Mouse (Mus musculus): ENCODE results near the gene Trpc3.
A peak's percentile ranks its signal among the peaks of the same experiment; 100 is the strongest.
"Not testable (repeated sequence)": the region's sequence is repeated elsewhere in the genome, so short reads cannot be mapped to it uniquely, and the experiment has no call there.

Gene Trpc3

DNA sequence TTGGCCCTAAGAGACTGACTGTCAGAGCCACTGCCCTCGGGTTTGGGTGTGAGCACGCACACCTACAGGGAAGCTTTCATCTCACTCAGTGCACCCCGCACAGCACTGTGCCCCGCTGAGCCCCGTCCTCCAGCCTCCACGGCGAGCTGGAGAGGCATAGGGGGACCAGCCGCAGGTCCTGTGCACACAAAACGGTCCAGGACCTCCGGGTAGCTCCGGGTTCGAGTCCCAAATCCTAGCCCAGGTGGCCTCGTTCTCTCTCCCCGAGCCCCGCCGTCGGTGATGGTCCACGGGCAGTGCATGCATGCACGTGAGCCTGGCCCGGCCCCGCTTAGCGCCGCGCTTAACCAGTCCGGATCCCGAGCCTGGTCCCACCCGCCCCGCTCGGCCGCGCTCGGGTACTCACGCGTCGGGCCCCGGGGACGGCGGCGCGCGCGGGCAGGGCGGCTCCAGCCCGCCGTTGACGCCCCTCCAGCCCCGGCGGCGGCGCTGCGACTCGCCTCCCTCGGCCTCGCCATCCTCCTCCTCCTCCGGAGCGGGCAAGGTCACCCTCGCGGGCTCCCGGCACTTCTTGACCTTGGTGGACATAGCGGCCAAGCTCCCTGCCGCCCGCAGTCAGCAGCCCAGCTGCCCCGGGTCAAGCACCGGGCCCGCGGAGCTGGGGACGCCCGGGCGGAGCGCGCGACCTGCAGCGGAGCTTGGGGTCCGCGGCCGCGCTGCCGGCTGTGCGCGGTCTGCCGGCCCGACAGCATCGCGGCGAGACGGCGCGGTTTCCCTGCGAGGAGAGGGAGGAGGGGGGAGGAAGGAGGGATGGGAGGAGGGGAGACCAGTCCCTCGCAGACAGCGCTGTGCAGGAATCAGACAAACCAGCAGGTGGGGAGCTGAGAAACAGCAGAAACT, at the start of gene Trpc3:
TSS of gene Trpc3 (minus strand) at position 776 of the 900 bp plus-strand sequence.
- peak; percentile 5 to 23 for DNase-seq (ENCODE audit: low spot score in 2 of 2)

DNA sequence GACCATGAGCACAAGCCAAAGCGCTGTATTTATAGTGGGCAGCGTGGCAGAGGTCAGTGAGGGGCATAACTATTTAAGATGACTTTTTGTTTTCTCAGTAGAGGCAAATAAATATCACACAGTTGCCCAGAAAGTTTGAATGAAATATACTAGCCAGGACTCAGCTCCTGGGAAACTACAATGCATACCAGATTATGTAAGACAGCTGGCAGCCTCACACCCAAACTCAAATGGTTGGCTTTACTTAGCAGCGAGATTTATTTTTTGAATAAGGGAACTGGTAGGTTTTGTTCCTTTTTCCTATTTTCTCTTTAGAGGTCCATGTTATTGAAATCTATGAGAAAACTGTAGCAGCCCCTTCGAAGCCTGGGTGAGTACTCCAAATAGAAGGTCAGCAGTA, 48.1 kb upstream of the Trpc3 start:
- no peak for DNase-seq (ENCODE audit: low spot score in 2 of 2)

DNA sequence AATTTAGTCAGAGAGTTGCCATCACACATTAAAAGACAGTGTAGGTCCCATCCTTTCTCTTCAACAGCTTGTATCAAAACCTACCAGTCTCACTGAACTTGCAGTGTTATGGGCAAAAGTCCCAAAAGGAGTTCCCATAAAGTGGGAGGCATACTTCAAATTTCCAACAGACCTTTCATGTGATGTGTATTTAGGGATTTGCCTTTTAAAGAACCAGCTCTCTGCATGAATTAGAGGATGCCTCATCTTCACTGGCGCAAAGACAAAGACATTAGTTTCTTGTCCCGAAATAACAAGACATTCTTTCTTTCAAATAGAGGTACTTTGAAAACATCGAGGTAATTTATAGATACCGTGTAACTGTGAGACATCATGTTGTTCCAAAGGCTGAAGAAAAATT, 43.1 kb upstream of the Trpc3 start:
- DNase-seq (ENCODE audit: low spot score in 2 of 2) = no peak

DNA sequence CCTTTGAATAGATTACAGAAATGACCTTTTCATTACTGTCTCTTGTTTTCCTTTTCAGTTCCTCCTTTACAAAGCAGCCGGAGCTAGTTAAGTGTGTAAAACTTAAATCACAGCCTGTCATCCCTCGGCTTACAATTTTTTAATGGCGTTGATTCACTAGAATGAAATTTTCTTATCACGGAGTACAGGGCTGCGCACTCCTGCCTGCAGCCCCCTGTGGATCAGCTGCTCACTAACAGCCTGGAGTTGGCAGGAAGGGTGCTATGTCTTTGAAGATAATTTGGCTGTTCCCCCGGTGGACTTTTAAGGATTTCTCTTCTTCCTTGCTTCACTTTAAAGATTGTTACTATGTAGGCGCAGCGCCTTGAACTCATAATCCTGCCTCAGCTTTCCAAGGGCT, 36.6 kb upstream of the Trpc3 start:
- no peak for DNase-seq (ENCODE audit: low spot score in 2 of 2)

DNA sequence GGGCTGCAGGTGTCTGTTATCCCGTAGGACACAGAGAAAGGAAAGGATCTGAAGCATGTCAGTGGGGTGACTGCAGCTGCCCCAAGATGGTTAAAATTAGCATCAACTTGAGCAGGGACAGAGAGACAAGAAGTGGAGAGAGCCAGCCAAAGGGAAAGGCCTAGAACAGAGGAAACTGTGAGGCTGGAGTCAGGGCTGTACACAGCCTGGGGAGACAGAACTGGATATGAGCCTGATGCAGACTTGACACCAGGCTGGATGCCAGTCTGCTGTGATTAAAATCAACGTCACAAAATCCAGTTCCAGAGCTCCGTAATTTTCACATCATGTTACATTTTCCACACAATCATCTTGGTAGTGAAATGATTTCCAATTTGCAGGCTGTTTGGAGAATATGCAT, 31.9 kb upstream of the Trpc3 start:
- no peak for DNase-seq (ENCODE audit: low spot score in 2 of 2)

DNA sequence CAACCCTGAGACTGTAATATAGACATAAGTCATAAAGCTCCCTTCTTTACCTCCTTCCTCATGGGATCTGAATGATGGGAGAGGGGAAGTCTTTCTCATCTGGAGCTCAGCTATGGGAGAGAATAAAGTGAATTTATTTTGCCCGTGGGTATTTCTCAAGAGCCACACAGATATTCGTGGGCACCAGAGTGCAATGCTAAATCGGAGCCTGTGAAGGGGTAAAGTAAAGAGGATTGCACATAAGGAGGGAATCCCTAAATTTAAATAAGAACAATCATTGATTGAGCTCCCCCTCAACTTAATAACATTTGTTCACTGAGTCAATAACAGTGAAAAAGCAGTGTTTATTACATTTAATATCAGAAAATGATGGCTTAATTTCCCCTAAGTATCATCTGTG, 19.6 kb upstream of the Trpc3 start:
- no peak for DNase-seq (ENCODE audit: low spot score in 2 of 2)

DNA sequence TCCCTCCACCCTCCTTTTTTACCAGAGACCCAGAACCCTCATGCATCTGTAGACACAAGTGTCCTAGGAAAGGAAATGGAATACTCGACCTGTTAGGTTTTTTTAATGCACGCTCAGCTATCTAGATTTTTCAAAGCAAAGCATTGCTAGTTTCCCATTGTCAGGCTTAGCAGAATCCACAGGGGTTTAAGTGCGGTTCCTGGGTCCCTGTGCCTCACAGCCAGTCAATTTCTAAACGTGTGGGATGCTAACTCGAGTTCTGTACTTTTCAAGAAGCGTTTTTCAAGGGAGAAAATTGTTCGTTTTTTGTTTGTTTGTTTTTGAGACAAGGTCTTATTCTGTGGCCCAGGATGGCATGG, 304 bp upstream of the Trpc3 start:
- DNase-seq (ENCODE audit: low spot score in 2 of 2) = no peak

DNA sequence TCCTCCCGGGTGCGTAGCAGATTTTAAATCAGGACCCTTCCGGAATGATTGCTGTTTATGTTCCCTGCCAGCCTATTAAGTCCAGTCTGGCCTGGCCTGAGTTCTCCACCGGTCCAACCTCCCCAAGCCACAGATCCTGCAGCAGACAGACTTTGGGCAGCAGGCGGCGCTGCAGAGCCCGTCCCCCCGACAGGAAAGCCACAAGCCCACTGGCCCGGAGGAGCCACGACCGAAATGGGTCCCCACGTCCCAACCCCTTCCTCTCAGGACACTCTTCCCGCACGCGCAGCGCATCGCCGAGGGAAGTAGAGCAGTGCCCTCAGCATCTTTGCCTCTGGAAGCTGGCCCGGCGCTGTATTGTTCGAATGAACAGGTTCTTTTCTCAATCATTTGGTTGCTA, 1.1 kb downstream of the Trpc3 start:
- peak; percentile 29 to 63 for DNase-seq (ENCODE audit: low spot score in 2 of 2)

DNA sequence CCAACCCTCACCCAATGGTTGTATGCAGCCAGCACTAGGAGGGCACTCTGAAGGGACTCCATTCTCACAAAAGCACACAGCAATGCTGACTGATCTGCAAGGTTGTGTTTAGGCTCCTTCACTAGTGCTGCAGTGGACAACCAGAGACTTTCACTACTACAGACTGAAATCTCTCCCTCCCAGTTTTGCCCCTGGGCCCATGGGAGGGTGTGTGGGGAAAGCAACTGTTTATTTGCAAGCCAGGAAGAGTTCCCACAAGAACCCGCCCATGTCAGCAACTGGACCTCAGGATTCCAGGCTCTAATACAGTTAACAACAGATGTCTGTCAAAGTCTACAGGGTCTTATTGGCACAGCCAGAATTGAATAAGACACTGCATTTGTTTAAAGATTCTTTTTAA, 14.1 kb downstream of the Trpc3 start:
- no peak for DNase-seq (ENCODE audit: low spot score in 2 of 2)

DNA sequence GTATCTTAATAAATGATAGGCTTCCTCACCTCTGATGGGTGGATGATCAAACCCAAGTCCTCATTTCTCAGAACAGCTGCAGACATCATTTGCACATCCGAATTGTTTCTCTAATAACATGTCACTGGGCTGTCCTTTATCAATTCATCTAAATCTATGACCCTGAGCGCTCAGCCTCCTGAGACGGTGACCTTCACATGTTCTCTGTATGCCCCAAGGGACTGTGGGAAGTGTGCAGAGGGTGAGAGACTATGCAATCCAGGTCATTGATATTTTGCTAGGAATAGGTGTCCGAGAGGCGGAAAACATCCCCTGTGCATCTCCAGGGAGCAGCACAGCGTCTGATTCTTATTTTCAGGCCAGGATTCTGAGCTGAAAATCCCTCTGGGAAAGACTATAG, 22.2 kb downstream of the Trpc3 start:
- DNase-seq (ENCODE audit: low spot score in 2 of 2) = no peak

DNA sequence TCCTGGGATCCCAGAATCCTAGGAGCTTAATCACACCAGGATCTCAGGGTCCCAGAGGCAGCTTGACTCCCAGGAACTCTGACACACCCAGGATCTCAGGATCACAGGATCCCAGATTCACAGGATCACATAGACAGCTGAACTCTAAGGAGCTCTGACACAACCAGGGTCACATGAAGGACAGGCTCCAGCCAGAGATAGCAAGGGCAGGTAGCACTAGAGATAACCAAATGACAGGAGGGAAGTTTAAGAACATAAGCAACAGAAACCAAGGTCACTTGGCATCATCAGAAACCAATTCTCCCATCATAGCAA, 44.8 kb downstream of the Trpc3 start:
- not testable (repeated sequence) for DNase-seq (ENCODE audit: low spot score in 2 of 2)

DNA sequence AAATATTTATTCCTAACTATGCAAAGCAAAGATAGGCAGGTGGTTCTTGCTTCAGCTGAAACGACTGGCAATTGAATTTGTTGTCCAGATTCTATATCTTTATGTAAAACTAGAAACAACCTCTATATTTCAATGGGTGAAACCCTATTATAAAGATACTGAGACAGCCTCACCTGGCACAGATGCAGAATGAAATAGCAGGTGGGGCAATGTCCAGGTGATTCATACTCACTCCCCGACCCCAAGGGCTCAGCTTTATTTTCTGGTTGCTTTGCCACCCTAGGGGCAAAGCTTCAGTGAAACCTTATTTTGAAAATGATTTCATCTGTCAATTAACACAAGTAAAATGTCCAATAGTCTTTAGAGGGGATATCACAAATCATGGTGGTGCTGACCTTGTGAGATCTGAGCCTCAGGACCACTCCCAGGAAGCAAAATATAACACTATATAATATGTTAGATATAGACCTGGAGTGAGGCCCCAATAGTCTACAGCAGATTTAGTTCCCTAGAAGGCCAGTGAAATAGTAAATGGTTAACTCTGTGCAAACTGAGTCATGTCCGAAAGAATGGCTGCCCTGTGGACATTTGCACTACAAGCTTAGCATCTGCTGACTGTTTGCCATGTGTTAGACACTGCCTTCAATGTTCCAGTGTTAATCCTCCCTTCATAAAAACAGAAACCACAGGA, 45.3 kb downstream of the Trpc3 start:
- DNase-seq (ENCODE audit: low spot score in 2 of 2) = no peak

DNA sequence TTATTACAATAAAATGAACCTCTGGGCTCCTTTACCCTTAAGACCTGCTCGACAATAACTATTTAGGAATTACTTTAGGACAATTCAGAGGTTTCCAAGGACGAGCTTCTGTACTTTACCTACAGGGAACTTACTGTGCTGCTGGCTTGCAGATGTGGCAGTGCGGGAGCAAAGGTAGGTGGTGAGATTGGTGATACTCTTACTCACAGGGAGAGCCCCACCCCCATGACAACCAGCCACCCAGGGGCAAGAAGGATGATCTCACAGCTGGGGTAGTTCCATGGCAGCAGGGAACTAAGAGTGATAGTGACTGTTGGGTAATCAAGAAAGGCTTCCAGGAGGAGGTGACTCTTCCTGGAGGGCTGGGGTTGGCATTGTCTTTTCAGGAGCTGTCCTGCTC, 46.6 kb downstream of the Trpc3 start:
- no peak for DNase-seq (ENCODE audit: low spot score in 2 of 2)

DNA sequence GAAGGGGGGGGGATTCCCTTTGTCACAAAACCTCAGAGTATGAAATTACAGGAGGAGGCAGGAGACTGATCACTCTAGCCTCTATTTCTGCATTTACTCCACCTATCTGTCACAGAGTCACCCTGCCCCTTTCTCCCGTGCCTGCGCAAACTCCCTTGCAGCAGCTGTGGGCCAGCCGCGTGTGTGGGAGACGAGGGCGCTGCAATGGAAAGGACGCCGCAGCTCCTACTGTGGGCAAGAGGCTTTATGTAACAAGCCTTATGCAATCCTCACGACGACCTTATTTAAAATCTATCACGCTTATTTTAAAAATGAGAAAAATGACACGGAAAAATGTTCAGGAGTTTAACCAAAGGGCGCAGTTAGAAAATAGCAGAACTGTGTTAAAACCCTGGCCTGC, 47.2 kb downstream of the Trpc3 start:
- no peak for DNase-seq (ENCODE audit: low spot score in 2 of 2)

DNA sequence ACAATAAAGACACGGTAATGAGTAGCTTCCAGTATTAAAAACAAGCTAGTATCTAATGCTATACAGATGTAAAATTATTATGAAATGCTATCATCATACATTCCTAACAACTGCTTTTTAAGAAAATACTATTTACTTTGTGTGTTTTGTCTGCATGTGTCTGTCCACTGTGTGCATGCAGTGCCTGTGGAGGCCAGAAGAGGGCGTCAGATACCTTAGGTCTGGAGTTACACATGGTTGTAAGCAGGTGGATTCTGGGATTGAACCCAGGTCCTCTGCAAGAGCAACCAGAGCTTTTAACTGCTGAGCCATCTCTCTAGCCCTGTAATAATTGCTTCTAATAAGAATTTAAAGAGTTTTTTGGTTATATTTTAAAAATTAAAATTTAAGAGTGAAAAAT, 49.2 kb downstream of the Trpc3 start:
- no peak for DNase-seq (ENCODE audit: low spot score in 2 of 2)

DNA sequence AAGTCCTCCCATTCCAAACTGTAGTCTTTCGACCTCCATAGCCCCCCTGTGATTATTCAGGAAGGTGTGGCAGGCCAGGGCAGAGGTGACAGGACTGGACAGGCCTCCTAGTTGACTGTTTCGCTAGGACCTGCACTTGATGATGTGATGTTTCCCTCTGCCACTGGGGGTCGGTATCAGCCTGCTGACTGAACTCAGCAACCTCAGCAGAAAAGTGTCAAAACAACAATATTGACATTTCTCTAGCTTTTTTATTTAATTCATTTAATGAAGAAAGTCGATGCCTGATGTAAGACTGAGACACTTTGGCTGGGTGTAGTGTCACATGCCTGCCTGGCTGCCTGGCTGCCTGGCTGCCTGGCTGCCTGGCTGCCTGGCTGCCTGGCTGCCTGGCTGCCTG, 54.5 kb downstream of the Trpc3 start:
- DNase-seq (ENCODE audit: low spot score in 2 of 2) = no peak

DNA sequence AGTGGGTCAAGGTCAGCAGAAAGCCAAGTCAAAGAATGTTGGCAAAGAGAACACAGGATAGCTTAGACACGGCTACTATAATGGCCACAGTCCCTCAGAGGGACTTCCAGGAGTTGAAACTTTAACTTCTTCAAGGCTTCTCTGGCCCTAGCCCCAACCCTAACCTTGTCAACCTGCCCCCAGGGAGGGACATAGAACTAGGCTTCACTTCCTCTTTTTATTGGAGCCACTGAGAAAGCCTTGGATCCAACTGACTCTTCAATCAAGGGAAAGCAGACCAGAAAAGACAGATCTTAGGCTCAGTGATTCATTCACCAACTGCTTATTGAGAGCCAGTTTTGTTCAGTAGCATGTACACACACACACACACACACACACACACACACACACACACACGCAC, 63.2 kb downstream of the Trpc3 start:
- DNase-seq (ENCODE audit: low spot score in 2 of 2) = no peak

DNA sequence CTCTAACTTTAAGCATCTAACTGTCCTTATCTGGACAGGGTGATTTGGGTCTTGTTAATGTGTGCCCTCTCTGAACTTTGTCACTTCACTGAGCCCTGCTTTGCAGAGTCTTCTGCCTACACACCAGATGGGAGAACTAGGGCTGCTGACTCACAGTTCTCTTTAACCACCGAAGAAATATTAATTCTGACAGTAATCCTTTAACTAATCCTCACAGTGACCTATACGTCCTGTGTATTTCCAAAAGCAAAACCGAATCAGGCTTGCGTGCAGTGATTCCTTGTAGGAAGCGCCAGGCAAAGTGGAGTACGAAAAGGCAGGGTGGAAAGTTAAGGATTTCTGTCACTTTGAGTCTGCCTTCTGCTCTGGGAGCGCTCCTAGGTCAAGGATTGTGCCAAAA, 71.8 kb downstream of the Trpc3 start:
- no peak for DNase-seq (ENCODE audit: low spot score in 2 of 2)

DNA sequence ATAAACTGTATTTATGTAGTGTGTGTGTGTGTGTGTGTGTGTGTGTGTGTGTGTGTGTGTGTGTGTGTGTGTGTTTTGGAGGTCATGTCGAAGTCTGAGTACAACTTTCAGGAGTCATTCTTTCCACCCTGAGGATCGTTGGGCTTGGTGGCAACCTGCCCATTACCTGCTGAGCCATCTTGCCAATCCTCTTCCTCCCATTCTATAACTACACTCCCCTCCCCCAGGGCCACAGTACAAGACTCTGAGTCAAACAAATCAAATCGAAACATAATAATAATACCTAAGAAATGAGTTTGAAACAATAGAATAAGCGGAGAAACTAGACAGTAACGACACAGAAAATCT, 76.1 kb downstream of the Trpc3 start:
- no peak for DNase-seq (ENCODE audit: low spot score in 2 of 2)

DNA sequence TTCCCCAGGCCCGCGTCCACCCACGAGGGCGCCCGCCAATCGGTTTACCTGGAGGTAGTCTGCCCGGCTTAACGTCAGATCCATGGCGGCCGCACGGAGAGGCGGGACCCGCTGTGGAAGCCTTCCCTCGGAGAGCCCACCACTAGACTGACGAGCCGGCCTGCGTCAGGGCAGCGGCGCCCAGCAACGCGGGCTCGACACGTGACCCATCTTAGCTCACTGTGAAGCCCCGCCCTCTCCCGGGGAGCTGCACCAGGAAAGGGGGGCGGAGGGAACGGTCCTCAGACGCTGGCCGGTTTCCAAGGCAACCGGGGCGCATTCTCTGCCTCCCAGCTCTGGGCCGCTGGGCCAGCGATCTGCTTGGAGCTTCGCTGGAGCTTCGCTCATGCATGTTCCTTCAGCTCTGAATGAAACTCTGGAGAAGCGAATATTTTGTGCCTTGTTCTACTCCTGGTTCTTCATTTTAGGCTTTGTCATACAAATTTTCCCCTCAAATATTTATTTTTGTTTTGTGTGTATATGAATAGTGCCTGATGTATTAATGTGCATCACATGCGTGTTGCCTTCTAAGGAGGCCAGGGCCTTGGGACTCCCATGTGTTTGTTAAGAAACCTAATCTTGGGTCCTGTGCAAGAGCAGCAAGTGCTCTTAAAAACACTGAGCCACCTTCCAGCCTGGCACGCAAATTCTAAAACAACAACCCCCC, 76.6 kb downstream of the Trpc3 start, which contains the start of gene Bbs7:
TSS of gene Bbs7 (minus strand) at position 276 of the 706 bp plus-strand sequence.
- peak; percentile 85 to 87 for DNase-seq (ENCODE audit: low spot score in 2 of 2)

DNA sequence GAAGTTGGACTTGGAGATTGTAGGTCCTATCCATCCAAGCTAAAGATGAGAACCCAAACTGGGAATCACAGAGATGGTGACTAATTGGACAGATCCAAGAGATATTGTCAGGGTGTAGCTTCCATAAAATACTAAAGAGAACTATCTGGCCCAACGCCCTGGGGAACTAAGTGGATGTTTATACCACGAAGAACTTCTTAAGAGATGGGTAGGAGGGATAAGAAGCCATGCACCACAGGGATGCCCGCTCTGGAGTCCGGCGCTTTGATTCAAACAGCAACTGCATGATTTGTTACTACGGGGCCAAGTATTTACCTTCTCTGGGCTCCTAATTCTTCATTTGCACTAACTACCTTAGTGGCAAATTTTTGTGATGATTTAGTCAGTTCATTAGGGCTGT, 77.3 kb downstream of the Trpc3 start:
- DNase-seq (ENCODE audit: low spot score in 2 of 2) = no peak

DNA sequence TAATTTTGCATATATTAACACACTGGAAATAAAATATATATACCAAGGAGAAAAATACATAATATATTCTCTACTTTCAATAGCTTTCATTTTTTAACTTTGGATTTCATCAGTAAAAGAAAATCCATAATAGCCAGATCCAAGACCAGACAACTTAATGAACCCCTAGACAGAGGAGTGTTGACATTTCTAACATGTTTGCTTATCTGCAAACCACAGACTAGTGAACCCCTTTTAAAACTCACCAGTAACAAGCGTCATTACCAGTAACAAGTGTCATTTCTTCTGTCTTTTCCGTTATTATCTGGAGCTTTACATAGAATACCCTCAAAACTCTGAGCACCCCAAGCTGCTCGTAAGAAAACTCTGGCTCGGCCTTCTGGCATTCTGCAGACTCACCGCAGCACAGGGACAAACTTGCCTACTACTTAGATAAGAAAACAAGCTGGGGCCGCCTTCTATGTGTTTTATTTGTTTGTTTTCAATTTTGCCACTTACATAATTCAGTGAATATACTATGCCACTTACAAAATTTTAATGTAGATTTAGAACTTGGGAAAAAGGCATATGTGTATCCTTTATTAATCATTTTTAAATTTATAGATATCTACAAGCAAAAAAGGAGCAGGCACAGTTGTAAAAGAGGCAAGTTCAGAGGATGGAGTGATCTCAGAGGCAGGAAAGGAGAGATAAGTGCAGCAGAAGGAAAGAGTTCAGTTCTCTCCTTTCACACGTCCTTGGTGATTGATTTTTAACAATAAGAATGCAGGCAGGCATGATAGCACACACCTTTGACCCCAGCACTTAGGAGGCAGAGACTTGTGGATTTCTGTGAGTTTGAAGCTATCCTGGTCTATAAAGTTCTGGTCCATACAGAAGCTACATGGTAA, 83.8 kb downstream of the Trpc3 start:
- no peak for DNase-seq (ENCODE audit: low spot score in 2 of 2)
